Mouse (Mus musculus) forebrain, embryonic 11.5 days (tissue): ENCODE measurements around the gene Mgrn1. TPM values are rescaled to one million over a fixed set of nuclear protein-coding genes. Genes with fewer than 3 reads are reported as not detected.

Experiments used
- ATAC-seq: fragments of 200-750 bp; cut with Nextera tagmentation; replicated peaks from 2 replicates; pipeline ENCODE4 v1.8.0; 2017; ENCODE audit warnings: moderate TSS enrichment; ENCODE audit not compliant: low FRiP score
- DNase-seq: peaks from one replicate; pipeline ENCODE4 v3.0.0-alpha.2; 2017; ENCODE audit warnings: low spot score
- H3K27ac ChIP-seq: fragments of 300-500 bp; sonication (generic); 2 replicates; pipeline ENCODE4 v1.5.1; 2014; ENCODE audit warnings: low read depth, low read length
- H3K27me3 ChIP-seq: fragments of 300-500 bp; sonication (generic); 2 replicates; pipeline ENCODE4 v1.6.1; 2014; ENCODE audit warnings: mild to moderate bottlenecking, low read length, mixed read lengths; ENCODE audit not compliant: control insufficient read depth, insufficient read depth
- H3K36me3 ChIP-seq: fragments of 300-500 bp; sonication (generic); 2 replicates; pipeline ENCODE4 v1.6.1; 2014; ENCODE audit warnings: mild to moderate bottlenecking, low read length, moderate library complexity, mixed read lengths; ENCODE audit not compliant: control insufficient read depth, insufficient read depth
- H3K4me1 ChIP-seq: fragments of 300-500 bp; sonication (generic); replicated peaks from 2 replicates; pipeline ENCODE4 v1.6.1; 2014; ENCODE audit warnings: low read length, mixed read lengths; ENCODE audit not compliant: control insufficient read depth, insufficient read depth
- H3K4me2 ChIP-seq: fragments of 300-500 bp; sonication (generic); 2 replicates; pipeline ENCODE4 v1.6.1; 2014; ENCODE audit warnings: low read depth, mild to moderate bottlenecking, low read length, moderate library complexity, mixed read lengths; ENCODE audit not compliant: severe bottlenecking
- H3K4me3 ChIP-seq: fragments of 300-500 bp; sonication (generic); 2 replicates; pipeline ENCODE4 v1.5.1; 2014; ENCODE audit warnings: low read depth, low read length
- H3K9ac ChIP-seq: fragments of 300-500 bp; sonication (generic); 2 replicates; pipeline ENCODE4 v1.6.1; 2014; ENCODE audit warnings: low read length
- H3K9me3 ChIP-seq: fragments of 300-500 bp; sonication (generic); 2 replicates; pipeline ENCODE4 v1.6.1; 2016; ENCODE audit warnings: low read length, mixed read lengths; ENCODE audit not compliant: control insufficient read depth
- WGBS: fragments of 180-500 bp; shearing (Covaris S2); extraction: QIAGEN DNeasy Blood & Tissue Kit; methylation state at CpG from one replicate; pipeline ENCODE4 v1.1.7; 2014; 5-methylcytosine and 5-hydroxymethylcytosine counted together
- polyA plus RNA-seq: library from polyadenylated mRNA; unstranded; fragments of >200 nt; fragmentation: Nextera tagmentation; extraction: Ambion mirVana; gene quantifications from 2 replicates; pipeline ENCODE4 v1.2.1, GENCODE M21; 2014

Gene Mgrn1
- polyA plus RNA-seq, 1 experiment from 2014 or later, result 69.9 TPM

DNA sequence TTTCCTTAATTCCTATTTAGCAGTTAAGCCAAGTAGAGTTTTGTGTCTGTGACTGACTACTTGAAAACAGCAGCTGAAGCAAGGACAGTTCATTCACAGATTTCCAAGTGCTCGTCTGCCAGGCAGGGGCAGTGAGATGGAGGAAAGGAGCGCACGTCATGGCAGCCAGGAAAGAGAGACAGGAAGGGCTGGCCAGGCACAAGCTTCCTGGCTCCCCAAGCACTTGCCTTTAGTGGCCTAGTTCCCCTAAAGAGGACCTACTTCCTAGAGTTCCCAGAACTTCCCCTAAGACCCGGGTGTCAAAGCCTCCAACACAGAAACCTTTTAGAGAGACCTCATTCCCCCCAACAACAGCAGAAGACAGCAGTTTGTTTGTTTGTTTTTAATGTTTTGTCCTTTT lies 34.5 kb downstream of the Mgrn1 start:
- no peaks in the 10 kb centered on the region for H3K4me1 ChIP-seq
- WGBS, result 79% methylated on average over 4 of the region's 4 CpGs
- no peaks in the 10 kb centered on the region for H3K27me3 ChIP-seq
- no peak overlapping the region for H3K9ac ChIP-seq
- no peaks in the 10 kb centered on the region for H3K9me3 ChIP-seq
- H3K27ac ChIP-seq, result no peak overlapping the region
- peaks cover 2% of the 10 kb centered on the region; the same call in 1 of the 2 replicates for H3K36me3 ChIP-seq
- H3K4me3 ChIP-seq, result no peak overlapping the region
- DNase-seq, result no peak
- no peak overlapping the region for H3K4me2 ChIP-seq
- no peak for ATAC-seq

GRCm38 (mm10) chr16:4922481-4922880 lies 36.4 kb downstream of the Mgrn1 start:
- WGBS, result 95% methylated on average over 6 of the region's 6 CpGs
- no peak overlapping the region for H3K9ac ChIP-seq
- DNase-seq, result no peak
- no peak overlapping the region for H3K4me3 ChIP-seq
- H3K4me1 ChIP-seq, result no peaks in the 10 kb centered on the region
- no peak overlapping the region for H3K4me2 ChIP-seq
- H3K27me3 ChIP-seq, result no peaks in the 10 kb centered on the region
- H3K9me3 ChIP-seq, result no peaks in the 10 kb centered on the region
- no peak overlapping the region for H3K27ac ChIP-seq
- peaks cover 2% of the 10 kb centered on the region; the same call in 1 of the 2 replicates for H3K36me3 ChIP-seq
- no peak for ATAC-seq

- Histone ChIP-seq H3K4me1 (no peaks in the 10 kb centered on the region), H3K9me3 (no peaks in the 10 kb centered on the region), H3K4me3 (no peak overlapping the region), H3K36me3 (peaks cover 5% of the 10 kb centered on the region; the same call in 1 of the 2 replicates), H3K27me3 (no peaks in the 10 kb centered on the region), H3K9ac (no peak overlapping the region), H3K4me2 (no peak overlapping the region), H3K27ac (no peak overlapping the region)
- ATAC-seq (no peak), DNase-seq (no peak)
- WGBS, result 95% methylated on average over 5 of the region's 5 CpGs
Observed at GRCm38 (mm10) chr16:4923996-4924395, 37.9 kb downstream of the Mgrn1 start.

- Histone ChIP-seq H3K9me3 (no peaks in the 10 kb centered on the region), H3K4me2 (no peak overlapping the region), H3K27ac (no peak overlapping the region), H3K9ac (no peak overlapping the region), H3K4me1 (no peaks in the 10 kb centered on the region), H3K4me3 (no peak overlapping the region), H3K27me3 (no peaks in the 10 kb centered on the region), H3K36me3 (peaks cover 5% of the 10 kb centered on the region; the same call in 1 of the 2 replicates)
- ATAC-seq, result no peak
- no peak for DNase-seq
- WGBS, result 95% methylated on average over 7 of the region's 7 CpGs
Observed at GRCm38 (mm10) chr16:4927967-4928366, 41.9 kb downstream of the Mgrn1 start.

- Histone ChIP-seq H3K4me3 (no peak overlapping the region), H3K36me3 (peaks cover 5% of the 10 kb centered on the region; the same call in 1 of the 2 replicates), H3K9me3 (no peaks in the 10 kb centered on the region), H3K4me1 (no peaks in the 10 kb centered on the region), H3K4me2 (no peak overlapping the region), H3K27ac (no peak overlapping the region), H3K9ac (no peak overlapping the region), H3K27me3 (no peaks in the 10 kb centered on the region)
- DNase-seq, result no peak
- WGBS, result 92% methylated on average over 2 of the region's 2 CpGs
- ATAC-seq, result no peak
Observed at GRCm38 (mm10) chr16:4928474-4928873, 42.4 kb downstream of the Mgrn1 start.

- WGBS, result 89% methylated on average over 3 of the region's 3 CpGs
Observed at GRCm38 (mm10) chr16:4932429-4932828, 46.4 kb downstream of the Mgrn1 start.

GRCm38 (mm10) chr16:4935430-4935829 lies 49.4 kb downstream of the Mgrn1 start:
- Histone ChIP-seq H3K36me3 (peaks cover 5% of the 10 kb centered on the region; the same call in 1 of the 2 replicates), H3K9ac (no peak overlapping the region), H3K4me3 (no peak overlapping the region), H3K9me3 (no peaks in the 10 kb centered on the region), H3K4me2 (no peak overlapping the region), H3K27ac (no peak overlapping the region), H3K27me3 (no peaks in the 10 kb centered on the region), H3K4me1 (peaks cover 3% of the 10 kb centered on the region; the same call in 1 of the 2 replicates)
- DNase-seq, result no peak
- no peak for ATAC-seq
- 94% methylated on average over 31 of the region's 31 CpGs for WGBS

More at GRCm38 (mm10) chr16:4932429-4932828, 46.4 kb downstream of the Mgrn1 start:
- H3K4me3 ChIP-seq, result no peak overlapping the region
- H3K9ac ChIP-seq, result no peak overlapping the region
- H3K36me3 ChIP-seq, result peaks cover 9% of the 10 kb centered on the region; the same call in 1 of the 2 replicates
- DNase-seq (no peak), ATAC-seq (no peak)
- no peaks in the 10 kb centered on the region for H3K4me1 ChIP-seq
- H3K27me3 ChIP-seq, result no peaks in the 10 kb centered on the region
- no peak overlapping the region for H3K27ac ChIP-seq
- no peak overlapping the region for H3K4me2 ChIP-seq
- no peaks in the 10 kb centered on the region for H3K9me3 ChIP-seq

DNA sequence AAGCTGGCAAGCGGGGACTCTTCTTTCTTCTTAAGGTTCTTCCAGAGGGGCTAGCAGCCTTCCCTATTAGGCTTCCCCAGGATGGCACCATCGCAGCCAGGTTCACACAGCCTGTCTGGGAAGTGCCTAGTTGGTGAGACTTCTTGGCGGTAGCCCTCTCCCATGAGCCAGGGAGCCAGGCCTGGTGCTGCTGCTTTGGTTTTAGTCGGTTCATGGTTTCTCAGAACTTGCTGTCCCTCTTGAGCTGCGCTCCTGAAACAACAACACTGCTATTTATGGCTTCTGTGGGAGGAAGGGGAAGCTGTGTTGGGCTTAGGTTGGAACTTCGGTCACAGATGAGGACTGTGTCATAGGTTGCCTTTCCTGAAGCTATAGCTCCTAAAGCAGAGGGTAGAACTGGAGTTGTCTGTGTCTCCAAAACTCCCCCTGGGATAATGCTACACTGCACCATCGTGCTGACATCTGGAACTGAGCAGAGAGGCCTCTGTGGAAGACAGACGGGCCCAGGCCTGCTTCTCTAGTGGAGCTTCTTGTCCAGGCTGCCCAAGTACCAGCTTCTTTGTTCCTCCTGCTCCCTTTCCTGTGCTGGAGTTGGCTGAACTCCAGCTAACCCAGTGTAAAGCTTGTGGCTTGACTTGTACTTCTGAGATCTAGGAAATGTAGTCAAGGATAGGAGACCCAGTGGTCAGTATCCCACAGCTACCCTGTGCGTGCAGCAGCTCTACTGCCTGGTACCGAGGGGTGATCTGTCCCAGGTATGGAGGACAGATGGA lies 50.1 kb downstream of the Mgrn1 start:
- no peak overlapping the region for H3K9ac ChIP-seq
- WGBS, result 89% methylated on average over 10 of the region's 10 CpGs
- H3K9me3 ChIP-seq, result no peaks in the 10 kb centered on the region
- peaks cover 3% of the 10 kb centered on the region; the same call in 1 of the 2 replicates for H3K4me1 ChIP-seq
- no peaks in the 10 kb centered on the region for H3K27me3 ChIP-seq
- H3K36me3 ChIP-seq, result peaks cover 9% of the 10 kb centered on the region; the same call in 1 of the 2 replicates
- DNase-seq (no peak), ATAC-seq (no peak)
- H3K4me3 ChIP-seq, result no peak overlapping the region
- no peak overlapping the region for H3K27ac ChIP-seq
- no peak overlapping the region for H3K4me2 ChIP-seq
